Mouse (Mus musculus) kidney, postnatal 25 days (tissue): ENCODE data around the gene Ankfn1.
A peak's percentile ranks its signal among the peaks of the same experiment; 100 is the strongest.

Experiments
- DNase-seq, 2 experiments: peaks; one replicate each; pipeline ENCODE4 v3.0.0; 2021; ENCODE audit warnings: mixed read lengths in 2 of 2

The Ankfn1 gene

DNA sequence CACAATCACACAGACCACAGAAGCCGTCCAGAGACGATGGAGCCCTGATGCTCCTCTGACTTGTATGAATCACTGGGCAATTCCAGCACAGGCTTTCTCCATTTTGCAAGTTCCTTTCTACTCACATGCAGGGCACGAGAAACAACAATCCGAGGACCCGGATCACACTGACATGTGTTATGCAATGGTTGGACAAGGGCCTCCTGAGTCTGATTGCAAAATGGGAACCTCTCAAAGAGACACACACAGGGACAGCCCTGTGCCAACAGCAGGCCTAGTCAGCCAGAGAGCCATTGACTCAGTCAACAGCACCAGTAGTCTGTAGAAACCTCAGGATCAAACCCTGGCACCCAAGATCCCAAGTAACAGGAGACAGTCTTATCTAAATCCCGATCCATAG is 318.0 kb downstream of the Ankfn1 start:
- no peak for DNase-seq

DNA sequence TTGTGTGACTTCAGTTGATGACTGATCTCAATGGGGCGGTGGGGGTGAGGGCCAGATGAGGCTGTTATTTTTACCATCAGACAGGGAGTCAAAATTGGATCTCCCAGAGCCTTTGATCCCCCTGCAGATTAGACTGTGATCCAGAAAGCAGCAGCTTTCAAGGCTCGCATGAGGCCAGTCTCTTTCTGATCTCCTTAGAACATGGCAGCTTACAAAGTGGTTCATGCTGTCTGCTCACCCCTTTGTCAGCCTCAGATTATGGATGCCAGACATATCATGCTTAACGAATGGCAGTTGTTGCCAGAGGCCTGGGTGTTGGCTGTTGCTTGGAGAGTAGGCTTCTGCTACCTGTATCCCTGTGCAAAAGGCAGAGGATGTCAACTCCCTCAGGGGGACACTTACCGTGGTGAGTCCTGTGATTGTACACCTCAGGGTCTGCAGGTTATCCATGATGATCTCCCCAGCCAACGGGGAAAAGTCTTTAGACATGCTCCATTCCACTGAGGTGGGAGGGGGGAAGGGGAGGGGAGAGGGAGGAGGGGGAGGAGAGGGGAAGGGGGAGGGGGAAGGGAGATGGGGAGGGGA is 321.7 kb downstream of the Ankfn1 start:
- no peak for DNase-seq

DNA sequence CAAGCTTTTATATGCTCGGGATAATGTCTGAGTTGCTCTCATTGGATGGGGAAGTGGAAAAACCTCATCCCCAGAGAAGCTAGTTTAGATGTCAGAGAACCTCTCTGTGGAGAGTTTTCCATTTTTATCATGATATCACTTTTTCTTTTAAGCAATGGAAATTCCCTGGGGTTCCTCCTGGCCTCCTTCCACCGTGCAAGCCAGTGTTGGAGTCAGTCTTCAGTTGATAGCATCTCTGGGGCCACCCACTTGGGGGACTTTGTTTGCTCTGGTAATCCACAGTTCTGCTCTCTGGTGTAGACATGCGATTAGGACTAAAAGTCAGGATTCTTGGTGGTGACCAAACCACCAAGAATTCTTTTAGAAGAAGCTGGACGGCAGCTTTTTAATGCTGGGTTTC is 322.8 kb downstream of the Ankfn1 start:
- DNase-seq, result no peak

DNA sequence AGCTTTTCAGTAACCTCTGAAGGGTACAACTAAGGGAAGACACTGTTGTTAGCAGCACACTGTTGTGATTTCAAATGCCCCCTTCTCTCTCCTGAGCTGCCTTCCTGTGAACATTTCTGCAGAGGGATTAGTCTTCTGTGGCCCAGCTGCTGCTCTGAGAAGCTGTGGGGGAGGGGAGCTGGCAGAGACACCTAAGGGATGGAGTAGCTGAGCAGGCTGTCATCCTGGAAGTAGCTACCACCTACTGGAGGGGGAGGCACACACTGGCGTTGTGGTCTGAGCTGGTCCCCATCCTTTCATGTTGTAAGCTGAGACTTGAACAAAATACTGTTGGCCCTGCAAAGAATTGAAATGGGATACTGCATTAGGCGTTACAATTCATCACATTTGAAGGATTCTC is 324.6 kb downstream of the Ankfn1 start:
- DNase-seq, result no peak

DNA sequence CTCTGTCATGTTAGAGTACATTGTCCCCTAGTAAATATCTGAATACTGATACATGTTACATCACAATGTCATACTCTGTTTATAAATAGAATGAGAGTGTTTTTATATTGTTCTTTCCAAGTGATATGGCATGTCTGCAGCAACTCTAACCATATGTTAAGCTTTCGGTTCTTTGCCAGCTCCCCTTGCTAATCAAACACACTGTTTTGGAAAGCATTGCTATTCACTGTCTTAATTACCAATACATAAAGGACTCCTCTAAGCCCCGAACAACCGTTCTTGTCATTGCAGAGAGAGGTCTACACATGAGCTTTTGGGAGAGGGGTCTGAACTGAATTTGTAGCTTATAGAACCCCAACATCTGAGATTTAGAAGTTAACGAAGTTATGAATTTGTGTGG is 327.0 kb downstream of the Ankfn1 start:
- no peak for DNase-seq

DNA sequence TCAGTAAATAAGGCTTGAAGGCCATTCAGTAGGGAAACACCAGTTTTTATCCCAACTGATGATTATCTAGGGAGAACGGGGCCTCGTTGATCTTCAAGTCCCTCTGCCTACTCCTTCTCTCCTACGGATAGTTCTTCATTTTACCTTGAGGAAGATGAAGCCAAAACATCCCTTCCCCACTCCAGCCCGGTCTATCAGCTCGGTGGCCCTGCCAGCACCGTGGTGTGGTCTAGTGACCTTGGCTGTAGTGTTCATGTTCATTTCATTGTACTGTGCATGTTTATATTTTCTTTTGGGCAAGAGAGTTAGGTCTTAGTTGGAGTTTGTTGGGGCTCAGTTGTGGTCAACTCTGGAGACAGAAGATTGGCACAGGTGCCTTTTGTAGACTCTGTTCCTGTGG is 328.5 kb downstream of the Ankfn1 start:
- no peak for DNase-seq

DNA sequence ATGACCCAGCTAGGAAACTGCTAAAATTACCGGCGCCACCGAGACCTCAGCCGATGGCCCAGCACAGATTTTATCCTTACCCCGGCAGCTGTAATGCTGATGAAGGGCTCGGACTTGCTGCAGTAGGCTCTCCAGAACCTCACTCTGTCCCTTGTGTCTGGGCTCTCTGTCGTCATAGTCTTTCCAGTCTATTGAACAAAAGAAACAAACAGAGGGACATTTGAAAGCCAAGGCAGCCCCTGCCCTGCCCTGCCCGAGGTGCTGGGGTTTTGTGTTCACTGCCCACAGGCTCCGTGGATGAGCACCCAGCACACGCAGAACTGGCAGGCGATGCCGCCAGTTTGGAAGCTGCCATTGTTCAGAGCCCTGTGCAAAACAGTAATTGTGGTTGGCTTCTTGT is 330.0 kb downstream of the Ankfn1 start:
- DNase-seq, result no peak

DNA sequence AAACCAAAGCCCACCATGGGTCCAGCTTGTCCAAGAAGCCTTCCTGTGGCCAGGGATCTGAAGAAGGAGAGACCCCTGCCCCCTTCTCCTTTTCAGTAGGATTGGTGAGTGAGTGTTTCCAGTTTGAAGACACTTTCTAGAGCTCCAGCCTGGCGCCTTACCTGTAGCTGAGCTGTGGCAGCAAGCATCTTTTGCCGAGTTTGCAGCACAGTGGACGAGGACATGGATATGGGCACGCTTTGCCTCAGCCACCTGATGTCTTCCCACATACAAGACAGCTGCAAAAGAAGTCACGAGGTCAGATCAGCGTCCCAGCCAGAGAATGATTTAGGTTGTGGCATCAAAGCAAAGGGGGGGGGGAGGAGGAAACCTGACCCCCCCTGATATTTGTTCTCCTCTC is 336.9 kb downstream of the Ankfn1 start:
- DNase-seq, result no peak

DNA sequence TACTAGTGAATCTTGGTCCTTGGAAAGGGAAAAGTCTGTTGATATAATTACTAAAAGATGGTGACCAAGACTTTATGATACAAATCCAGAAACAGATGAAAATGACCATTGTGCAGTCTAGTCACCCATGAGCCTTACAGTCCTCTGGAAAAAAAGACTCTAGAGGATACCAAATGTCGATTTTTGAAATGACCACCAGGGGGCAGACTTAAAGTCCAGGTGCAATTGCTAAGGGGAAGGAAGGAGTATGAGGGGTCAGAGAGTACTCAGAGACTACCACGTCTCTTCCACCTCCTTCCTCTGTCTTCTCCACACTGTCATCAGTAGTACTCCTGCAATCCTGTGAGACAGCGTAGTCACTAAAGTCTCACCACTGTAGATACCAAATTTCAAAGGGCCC is 353.1 kb downstream of the Ankfn1 start:
- DNase-seq, result peak in 1 of 2 experiments; percentile 46

DNA sequence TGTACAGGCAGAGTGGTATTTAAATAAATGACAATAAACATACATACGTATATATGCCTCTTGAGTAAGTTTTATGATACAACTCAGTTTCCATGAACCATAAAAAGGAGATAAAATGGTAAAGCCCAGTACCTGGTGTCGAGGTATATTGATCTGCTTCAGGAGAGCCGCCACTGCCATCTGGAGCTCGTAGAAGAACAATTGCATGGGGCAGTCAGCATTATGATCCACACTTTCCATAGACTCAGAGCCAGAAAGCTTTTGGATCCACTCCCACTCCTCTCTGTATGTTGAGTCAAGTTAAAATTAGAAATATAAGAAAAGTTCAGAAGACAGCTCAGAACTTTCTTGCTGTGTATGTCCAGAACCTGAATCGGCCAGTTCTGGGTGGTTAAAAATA is 354.8 kb downstream of the Ankfn1 start:
- no peak for DNase-seq

DNA sequence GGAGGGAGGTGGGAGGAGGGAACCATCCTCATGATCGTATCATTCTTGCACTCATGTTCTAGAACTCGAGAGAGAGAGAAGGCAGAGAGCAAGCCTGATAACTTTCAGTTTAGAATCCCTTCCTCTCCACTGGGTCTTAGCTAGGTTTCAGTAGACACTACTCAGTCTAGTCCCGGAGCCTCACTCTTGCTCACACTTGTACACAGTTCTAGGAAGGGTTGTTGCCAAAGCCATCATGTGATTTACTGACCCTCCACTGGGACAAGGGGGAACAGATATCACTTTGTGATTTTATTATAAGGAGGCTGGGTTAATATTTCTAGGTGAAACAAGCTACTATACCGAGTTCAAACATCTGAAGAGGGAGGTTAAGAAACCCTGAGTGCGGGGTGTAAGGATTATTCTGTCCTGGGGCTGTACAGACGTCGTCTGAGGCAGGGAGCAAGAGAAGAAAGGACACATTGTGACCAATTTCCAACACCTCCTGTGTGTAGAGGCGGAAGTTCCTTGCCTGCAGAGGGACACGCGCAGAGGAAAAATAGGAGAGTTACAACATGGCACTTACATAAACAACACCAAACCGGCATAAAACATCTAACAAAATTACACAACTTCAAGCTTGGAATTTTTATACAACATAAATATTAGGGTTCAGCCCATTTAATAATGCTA is 356.6 kb downstream of the Ankfn1 start:
- no peak for DNase-seq

DNA sequence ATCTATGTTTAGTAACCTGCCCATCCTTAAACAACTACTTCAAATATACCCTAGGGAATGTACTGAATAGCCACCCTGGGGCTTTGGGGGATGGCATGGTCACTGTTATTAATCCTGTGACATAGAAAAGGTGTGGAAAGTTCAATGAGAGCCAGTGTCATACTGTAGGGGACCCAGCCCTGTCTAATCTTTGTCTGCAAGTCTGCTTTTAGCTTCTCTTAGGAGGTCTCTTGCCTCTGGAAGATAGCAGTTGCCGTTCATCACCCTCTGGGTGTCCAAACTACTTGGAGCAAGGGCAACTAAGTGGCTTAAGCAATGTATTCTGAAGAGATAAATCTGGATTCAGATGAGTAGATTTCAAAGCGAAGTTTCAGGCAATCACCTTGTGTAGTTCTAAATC is 357.6 kb downstream of the Ankfn1 start:
- DNase-seq, result no peak

DNA sequence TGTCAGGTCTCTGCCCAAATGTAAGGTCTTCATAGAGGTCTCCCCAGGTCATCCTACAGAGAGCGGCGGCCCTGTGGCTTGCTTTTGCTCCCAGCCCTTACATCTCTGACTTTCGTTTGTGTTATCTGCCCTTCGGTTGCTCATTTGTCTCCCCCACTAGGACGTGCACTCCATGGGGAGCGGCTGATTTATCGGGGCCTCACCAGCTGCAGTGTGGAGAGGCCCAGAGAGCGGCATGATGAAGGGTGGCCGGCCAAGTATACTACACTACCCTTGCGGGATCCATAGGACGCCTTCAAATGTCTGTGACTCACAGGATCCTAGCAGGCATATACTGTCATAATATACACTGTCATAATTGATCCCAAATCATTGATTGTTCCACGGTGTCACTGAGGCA is 358.8 kb downstream of the Ankfn1 start:
- DNase-seq, result no peak

DNA sequence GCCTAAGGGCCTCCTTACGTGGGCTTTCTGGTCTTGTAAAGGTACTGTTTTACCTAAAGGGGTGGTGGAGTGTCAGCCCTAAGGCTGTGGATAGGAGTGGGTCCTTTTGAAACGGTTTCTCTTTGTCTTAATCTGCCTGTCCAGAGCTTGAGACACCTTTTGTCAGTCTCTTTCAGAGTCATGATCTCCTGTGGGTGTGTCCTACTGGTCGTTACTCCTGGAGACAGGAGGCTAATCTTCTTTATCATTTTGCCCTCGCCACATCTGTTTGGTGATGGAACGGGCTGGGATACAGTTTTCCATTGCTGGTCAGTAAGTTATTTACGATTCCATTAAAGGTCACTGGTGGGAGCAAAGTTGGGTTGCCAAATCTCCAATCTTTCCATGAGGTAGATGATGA is 360.7 kb downstream of the Ankfn1 start:
- DNase-seq, result no peak

DNA sequence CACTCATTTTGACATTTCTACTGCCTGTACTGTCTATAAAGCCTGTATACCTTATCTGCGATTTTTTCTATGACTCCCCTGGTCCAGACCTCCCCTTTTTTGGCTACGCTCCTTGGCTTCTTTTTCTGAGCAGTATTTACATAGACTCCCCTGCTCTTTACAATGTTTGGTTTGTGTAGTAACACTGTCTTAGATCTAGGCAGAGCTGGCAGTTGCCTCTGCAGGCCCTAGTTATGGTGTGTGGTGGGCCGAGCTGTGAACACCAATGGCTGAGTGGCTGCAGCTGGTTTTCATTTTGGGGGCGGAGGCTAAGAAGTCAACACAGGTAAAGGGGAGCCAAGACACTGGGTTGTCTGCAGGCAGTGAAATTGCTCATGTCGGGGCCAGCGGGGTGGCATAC is 368.7 kb downstream of the Ankfn1 start:
- no peak for DNase-seq

DNA sequence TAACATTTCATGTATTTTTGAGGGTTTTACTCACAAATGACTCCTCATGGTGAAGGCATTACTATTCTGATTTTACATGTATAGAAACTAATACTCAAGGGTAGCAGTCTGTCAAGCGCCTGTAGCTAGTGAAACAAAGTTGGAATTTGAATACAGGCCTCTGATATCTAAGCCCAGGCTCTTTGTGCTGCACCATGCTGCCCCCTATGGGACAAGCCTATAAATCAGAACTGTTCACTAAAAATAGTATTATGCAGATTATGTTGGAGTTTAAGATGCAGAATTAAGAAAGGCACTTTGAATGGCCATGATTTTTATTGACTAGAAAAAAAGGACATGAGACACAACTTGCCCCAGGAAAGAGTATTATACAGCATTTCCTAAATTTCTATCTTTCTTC is 373.0 kb downstream of the Ankfn1 start:
- DNase-seq, result peak in 1 of 2 experiments; percentile 37

DNA sequence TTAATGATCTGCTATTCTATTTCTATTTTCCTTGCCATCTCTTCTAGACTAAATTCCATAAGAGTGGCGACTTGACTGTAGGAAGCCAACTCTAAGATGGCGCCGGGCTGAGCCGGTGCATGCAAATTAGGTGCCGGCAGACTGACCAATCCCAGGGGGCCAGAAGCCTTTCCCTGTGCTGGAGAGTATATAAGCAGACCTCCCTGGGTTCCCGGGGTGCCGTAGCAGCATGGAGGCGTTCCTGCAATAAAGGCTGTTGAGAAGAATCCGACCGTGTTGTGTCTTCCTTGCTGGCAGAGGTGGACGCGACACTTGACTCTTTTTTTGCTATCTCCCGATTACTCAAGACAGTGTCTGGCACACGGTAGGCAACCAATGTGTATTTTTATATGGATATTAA is 374.0 kb downstream of the Ankfn1 start:
- DNase-seq, result no peak

DNA sequence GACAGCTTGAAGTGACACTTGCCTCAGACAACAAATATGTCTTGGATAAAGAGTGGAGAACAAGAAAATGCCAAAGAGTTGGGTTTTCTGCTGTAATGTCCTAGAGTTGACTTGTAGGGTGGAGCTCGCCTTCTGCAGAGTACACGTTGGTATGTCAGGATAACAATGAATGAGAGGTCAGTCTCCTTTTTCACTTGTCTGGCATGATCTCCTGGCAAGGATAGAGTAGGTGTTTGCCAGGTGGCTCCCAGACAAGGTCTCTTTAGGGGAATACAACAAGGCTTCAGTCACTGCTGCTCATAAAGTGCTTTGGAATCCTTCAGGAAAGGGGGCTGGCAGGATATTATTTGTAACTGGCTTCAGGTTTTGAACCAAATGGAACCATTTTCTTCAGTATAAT is 388.6 kb downstream of the Ankfn1 start:
- DNase-seq, result no peak

DNA sequence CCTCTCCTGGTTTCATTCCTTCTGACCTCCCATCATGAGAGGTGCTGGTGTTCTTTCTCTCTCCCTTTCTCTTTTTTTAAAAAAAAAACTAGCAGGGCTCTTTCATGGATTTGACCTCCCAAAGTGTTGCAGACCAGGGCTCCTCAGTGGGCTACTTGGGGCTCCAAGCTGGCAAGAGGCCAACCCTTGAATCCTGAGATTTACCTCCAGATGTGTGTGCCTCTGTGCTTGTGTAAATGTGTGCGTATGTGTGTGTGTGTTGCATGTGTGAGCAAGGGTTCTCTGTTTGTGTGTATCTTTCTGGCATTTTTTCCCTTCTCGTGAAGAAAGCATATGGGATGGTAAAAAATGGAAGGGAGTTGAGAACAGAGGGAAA is 394.8 kb downstream of the Ankfn1 start:
- no peak for DNase-seq

DNA sequence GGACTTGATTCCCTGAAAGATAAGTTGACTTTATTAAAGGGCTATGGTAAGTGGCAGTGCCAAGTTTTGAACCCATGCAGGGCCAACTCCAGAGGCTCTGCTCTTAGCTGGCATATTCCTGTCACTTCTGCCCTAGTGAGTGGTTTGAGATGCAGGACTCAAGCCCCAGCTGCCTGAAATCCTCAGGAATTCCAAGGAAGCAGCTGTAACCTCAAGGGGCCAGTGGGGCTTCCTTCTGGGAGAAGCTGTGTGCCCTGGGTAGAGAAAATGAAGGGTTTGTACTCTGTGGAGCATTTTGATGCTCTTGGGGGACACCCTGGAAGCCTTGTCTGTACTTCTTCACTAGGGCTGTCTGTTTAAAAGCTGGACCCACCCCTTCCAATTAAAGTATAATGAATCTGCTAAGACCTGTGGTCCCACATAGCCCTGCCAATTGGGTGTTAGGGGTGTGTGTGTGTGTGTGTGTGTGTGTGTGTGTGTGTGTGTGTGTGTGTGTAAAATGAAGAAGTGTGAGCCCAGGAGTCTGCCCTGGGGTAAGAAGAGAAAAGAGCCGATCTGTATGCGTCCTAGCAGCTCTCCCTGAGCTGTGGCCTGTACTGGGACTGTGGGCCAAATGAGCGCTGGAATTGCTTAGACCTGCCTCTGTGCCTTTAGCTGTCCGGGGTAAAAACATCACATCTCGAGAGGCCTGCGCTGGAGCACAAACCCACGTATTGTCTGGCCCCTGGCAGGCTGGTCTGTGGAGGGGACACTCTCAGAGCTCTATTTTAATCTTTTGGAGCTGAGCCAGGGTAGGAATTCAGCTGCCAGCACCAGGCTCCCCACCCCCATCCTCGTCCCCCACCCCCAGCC is 395.4 kb downstream of the Ankfn1 start:
- DNase-seq, result no peak

DNA sequence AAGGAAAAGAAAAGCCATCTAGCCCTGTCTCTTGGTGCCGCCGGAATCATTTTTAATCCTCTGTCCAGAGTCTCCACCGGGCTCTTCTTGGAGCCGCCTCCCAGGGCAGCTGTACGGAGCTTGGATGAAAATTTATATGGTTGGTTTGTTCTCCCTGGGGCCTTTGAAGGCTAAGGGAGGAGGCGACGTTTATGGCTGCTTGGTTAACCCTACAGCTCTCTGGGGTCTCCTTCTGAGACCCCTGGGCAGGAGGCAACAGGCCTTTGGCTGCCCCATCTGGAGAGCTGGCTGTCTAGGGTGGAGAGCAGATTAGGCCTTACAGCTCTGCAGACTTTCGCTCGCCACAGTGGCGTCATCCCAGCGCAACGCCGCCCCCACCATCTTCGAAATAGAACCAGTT is 406.5 kb downstream of the Ankfn1 start:
- DNase-seq, result no peak

DNA sequence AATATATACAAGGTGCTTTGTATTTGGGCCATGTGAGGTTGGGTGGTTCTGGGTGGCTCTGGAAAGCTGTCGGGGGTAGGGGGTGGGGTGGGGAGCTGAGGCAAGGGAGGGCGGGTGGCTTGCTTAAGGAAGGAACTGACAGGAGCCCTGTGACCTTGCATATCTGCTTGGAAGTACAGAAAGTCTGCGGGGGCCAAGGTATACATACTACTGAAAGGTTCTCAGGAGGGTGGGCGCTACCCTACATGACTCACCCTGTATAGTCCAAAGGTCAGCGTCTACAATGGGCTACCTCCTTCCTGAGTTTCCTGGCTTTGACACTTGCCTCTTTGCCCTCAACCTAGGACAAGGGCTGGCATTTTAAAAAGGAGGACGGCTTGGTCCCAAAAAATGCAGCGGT is 407.1 kb downstream of the Ankfn1 start:
- DNase-seq, result no peak

DNA sequence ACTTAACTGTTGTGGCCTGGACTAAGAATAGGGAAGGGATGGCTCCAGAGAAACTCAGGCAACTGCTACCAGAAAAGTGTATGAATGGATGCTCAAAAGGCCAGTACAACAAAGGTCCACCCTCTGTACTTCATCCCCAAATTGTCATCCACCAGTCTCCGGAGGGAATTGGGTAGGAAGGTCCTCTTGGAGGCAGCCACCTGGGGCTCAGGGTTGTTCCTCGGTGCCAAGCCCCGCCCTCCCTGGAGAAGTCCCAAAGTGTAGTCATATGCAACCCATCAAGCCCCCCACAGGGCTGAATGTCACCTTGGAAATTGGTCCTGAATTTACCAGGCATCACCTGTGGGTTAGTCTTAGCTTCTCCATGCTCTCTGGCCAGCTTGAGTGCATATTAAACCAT is 413.5 kb downstream of the Ankfn1 start:
- no peak for DNase-seq

DNA sequence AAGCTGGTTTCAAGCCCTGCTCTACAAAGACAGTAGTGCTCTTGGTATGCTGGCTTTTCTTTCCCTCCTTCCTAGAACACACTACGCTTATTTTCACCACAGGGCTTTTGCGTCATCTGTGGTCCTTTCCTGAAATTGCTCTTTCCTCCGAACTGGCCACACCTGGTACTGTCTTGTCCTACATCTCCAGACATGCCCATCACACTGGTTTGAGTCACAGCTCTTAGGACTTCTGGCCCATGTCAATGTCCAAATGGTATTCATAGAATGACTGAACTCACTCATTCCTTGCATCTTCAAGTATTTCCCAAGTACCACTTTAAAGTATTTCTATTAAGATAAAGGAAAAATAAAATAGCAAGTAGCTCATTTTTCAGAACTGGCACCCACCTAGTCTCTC is 416.6 kb downstream of the Ankfn1 start:
- DNase-seq, result no peak
